Mouse (Mus musculus) lung, postnatal 0 days (tissue): ENCODE data around the gene Mrpl35. TPM values are rescaled to one million over a fixed set of nuclear protein-coding genes. Genes with fewer than 3 reads are reported as not detected.
A peak's percentile ranks its signal among the peaks of the same experiment; 100 is the strongest.

Experiments used
- ATAC-seq: fragments of 200-750 bp; cut with Nextera tagmentation; 2 replicates; pipeline ENCODE4 v1.8.0; 2017; ENCODE audit warnings: moderate library complexity
- DNase-seq: peaks from one replicate; pipeline ENCODE4 v3.0.0-alpha.2; 2016; ENCODE audit warnings: low spot score
- H3K27ac ChIP-seq: fragments of 300-500 bp; sonication (generic); 2 replicates; pipeline ENCODE4 v1.5.1; 2014; ENCODE audit warnings: antibody characterized with exemption, mild to moderate bottlenecking, low read length, mixed read lengths
- H3K27me3 ChIP-seq: fragments of 300-500 bp; sonication (generic); replicated peaks from 2 replicates; pipeline ENCODE4 v1.6.1; 2014; ENCODE audit warnings: low read length, mixed read lengths; ENCODE audit not compliant: insufficient read depth
- H3K36me3 ChIP-seq: fragments of 300-500 bp; sonication (generic); 2 replicates; pipeline ENCODE4 v1.6.1; 2014; ENCODE audit warnings: low read length, mixed read lengths; ENCODE audit not compliant: insufficient read depth
- H3K4me1 ChIP-seq: fragments of 300-500 bp; sonication (generic); 2 replicates; pipeline ENCODE4 v1.6.1; 2014; ENCODE audit warnings: antibody characterized with exemption, low read depth, low read length, mixed read lengths; ENCODE audit not compliant: insufficient read depth
- H3K4me2 ChIP-seq: fragments of 300-500 bp; sonication (generic); replicated peaks from 2 replicates; pipeline ENCODE4 v1.6.1; 2014; ENCODE audit warnings: low read depth, mild to moderate bottlenecking, low read length, moderate library complexity, mixed read lengths
- H3K4me3 ChIP-seq: fragments of 300-500 bp; sonication (generic); 2 replicates; pipeline ENCODE4 v1.5.1; 2014; ENCODE audit warnings: low read depth, low read length
- H3K9ac ChIP-seq: fragments of 300-500 bp; sonication (generic); replicated peaks from 2 replicates; pipeline ENCODE4 v1.6.1; 2014; ENCODE audit warnings: low read depth, mild to moderate bottlenecking
- H3K9me3 ChIP-seq: fragments of 300-500 bp; sonication (generic); 2 replicates; pipeline ENCODE4 v1.6.1; 2016; ENCODE audit warnings: low read length, mixed read lengths
- CTCF ChIP-seq: IDR thresholded peaks from 2 replicates; pipeline ENCODE4 v1.5.1; 2016; ENCODE audit warnings: antibody characterized with exemption, mild to moderate bottlenecking
- EP300 ChIP-seq: IDR thresholded peaks from 2 replicates; pipeline ENCODE4 v1.6.1; 2016; ENCODE audit warnings: antibody characterized with exemption, mild to moderate bottlenecking, control low read depth
- WGBS: fragments of 180-500 bp; shearing (Covaris S2); extraction: QIAGEN DNeasy Blood & Tissue Kit; methylation state at CpG from one replicate; pipeline ENCODE4 v1.1.7; 2014; 5-methylcytosine and 5-hydroxymethylcytosine counted together
- polyA plus RNA-seq: library from polyadenylated mRNA; unstranded; fragments of >200 nt; fragmentation: Nextera tagmentation; extraction: Ambion mirVana; gene quantifications from 2 replicates; pipeline ENCODE4 v1.2.1, GENCODE M21; 2015

The Mrpl35 gene
- polyA plus RNA-seq, 1 experiment from 2014 or later: 37.8 TPM

- WGBS: 63% methylated on average over 6 of the region's 6 CpGs
- Histone ChIP-seq H3K4me2 (no peak overlapping the region), H3K4me3 (no peak overlapping the region), H3K27ac (0 out of 2 replicates have a peak overlapping the region, but pooled peaks have one; percentile 51), H3K36me3 (no peaks in the 10 kb centered on the region), H3K9ac (no peak overlapping the region), H3K27me3 (no peaks in the 10 kb centered on the region), H3K4me1 (peaks cover 3% of the 10 kb centered on the region; the same call in 1 of the 2 replicates), H3K9me3 (no peaks in the 10 kb centered on the region)
- TF ChIP-seq CTCF (no peak), EP300 (no peak)
- ATAC-seq (no peak), DNase-seq (peak; percentile 13)
These were observed 54.6 kb downstream of the Mrpl35 start for GRCm38 (mm10) chr6:71772156-71772555.

- Histone ChIP-seq H3K4me2 (no peak overlapping the region), H3K9me3 (no peaks in the 10 kb centered on the region), H3K27ac (no peak overlapping the region), H3K27me3 (no peaks in the 10 kb centered on the region), H3K4me1 (peaks cover 3% of the 10 kb centered on the region; the same call in 1 of the 2 replicates), H3K9ac (no peak overlapping the region), H3K4me3 (no peak overlapping the region), H3K36me3 (no peaks in the 10 kb centered on the region)
- ATAC-seq (no peak), DNase-seq (no peak)
- no peak for TF ChIP-seq EP300
- peak; percentile 35 for TF ChIP-seq CTCF
- 90% methylated on average over 4 of the region's 4 CpGs for WGBS
These were observed 55.5 kb downstream of the Mrpl35 start for GRCm38 (mm10) chr6:71771282-71771681.

GRCm38 (mm10) chr6:71770856-71771255 is 55.9 kb downstream of the Mrpl35 start:
- no peak for DNase-seq
- Histone ChIP-seq H3K4me1 (peaks cover 3% of the 10 kb centered on the region; the same call in 1 of the 2 replicates), H3K36me3 (no peaks in the 10 kb centered on the region), H3K27me3 (no peaks in the 10 kb centered on the region), H3K27ac (no peak overlapping the region), H3K4me2 (no peak overlapping the region), H3K9me3 (no peaks in the 10 kb centered on the region), H3K4me3 (no peak overlapping the region), H3K9ac (no peak overlapping the region)
- 94% methylated on average over 4 of the region's 4 CpGs for WGBS
- ATAC-seq: no peak
- TF ChIP-seq EP300: no peak

GRCm38 (mm10) chr6:71769901-71770690 is 56.7 kb downstream of the Mrpl35 start:
- no peaks in the 10 kb centered on the region for H3K36me3 ChIP-seq
- H3K9ac ChIP-seq: no peak overlapping the region
- WGBS: 77% methylated on average over 12 of the region's 12 CpGs
- H3K4me1 ChIP-seq: peaks cover 3% of the 10 kb centered on the region; the same call in 1 of the 2 replicates
- no peak overlapping the region for H3K4me2 ChIP-seq
- TF ChIP-seq EP300 (no peak), CTCF (peak; percentile 51)
- no peak overlapping the region for H3K27ac ChIP-seq
- DNase-seq (peak; percentile 15), ATAC-seq (no peak)
- no peak overlapping the region for H3K4me3 ChIP-seq
- H3K27me3 ChIP-seq: no peaks in the 10 kb centered on the region
- no peaks in the 10 kb centered on the region for H3K9me3 ChIP-seq

GRCm38 (mm10) chr6:71767761-71768160 is 59.0 kb downstream of the Mrpl35 start:
- TF ChIP-seq CTCF (no peak), EP300 (no peak)
- Histone ChIP-seq H3K9me3 (no peaks in the 10 kb centered on the region), H3K4me2 (no peak overlapping the region), H3K4me1 (peaks cover 3% of the 10 kb centered on the region; the same call in 1 of the 2 replicates), H3K4me3 (no peak overlapping the region), H3K27ac (no peak overlapping the region), H3K36me3 (no peaks in the 10 kb centered on the region), H3K9ac (no peak overlapping the region), H3K27me3 (no peaks in the 10 kb centered on the region)
- 36% methylated on average over 4 of the region's 4 CpGs for WGBS
- no peak for ATAC-seq
- no peak for DNase-seq

Other genes with a start within 250 kb of the Mrpl35 start
- 23.8 and 24.4 TPM in 2 replicates for gene Kdm3a, start 194.0 kb downstream of the Mrpl35 start, polyA plus RNA-seq
- gene Reep1, start 119.4 kb downstream of the Mrpl35 start, polyA plus RNA-seq: 12.6 and 13.4 TPM in 2 replicates
- 88.9 and 92.9 TPM in 2 replicates for gene Immt, start 4.4 kb upstream of the Mrpl35 start, polyA plus RNA-seq
- 25.0 and 27.8 TPM in 2 replicates for gene Ptcd3, start 81.8 kb upstream of the Mrpl35 start, polyA plus RNA-seq
- gene Polr1a, start 82.1 kb upstream of the Mrpl35 start, polyA plus RNA-seq: 6.1 and 7.6 TPM in 2 replicates